Mouse (Mus musculus) thymus, adult 2 months (tissue): Measurements from ENCODE around the gene Polg. TPM values are rescaled to one million over a fixed set of nuclear protein-coding genes. Genes with fewer than 3 reads are reported as not detected.

Experiments
- DNase-seq: peaks from one replicate; pipeline ENCODE4 v3.0.0; 2021
- H3K27ac ChIP-seq: fragments of 200-500 bp; 2 replicates; pipeline ENCODE4 v1.5.1; 2012; ENCODE audit warnings: low read length, control low read depth; ENCODE audit not compliant: control insufficient read depth, insufficient read depth
- H3K27me3 ChIP-seq: fragments of 200-500 bp; 2 replicates; pipeline ENCODE4 v1.6.1; 2012; ENCODE audit warnings: mild to moderate bottlenecking, low read length, moderate library complexity, mixed read lengths; ENCODE audit not compliant: control insufficient read depth, insufficient read depth
- H3K36me3 ChIP-seq: fragments of 200-500 bp; 2 replicates; pipeline ENCODE4 v1.6.1; 2012; ENCODE audit warnings: mild to moderate bottlenecking, low read length, moderate library complexity; ENCODE audit not compliant: control insufficient read depth, insufficient read depth
- H3K4me1 ChIP-seq: fragments of 200-500 bp; replicated peaks from 2 replicates; pipeline ENCODE4 v1.6.1; 2012; ENCODE audit warnings: low read length; ENCODE audit not compliant: control insufficient read depth, insufficient read depth
- H3K4me3 ChIP-seq: fragments of 200-500 bp; 2 replicates; pipeline ENCODE4 v1.5.1; 2012; ENCODE audit warnings: mild to moderate bottlenecking, low read length, control low read depth, moderate library complexity; ENCODE audit not compliant: control insufficient read depth, insufficient read depth
- CTCF ChIP-seq: fragments of 200-500 bp; IDR thresholded peaks from 2 replicates; pipeline ENCODE4 v1.5.1; 2012; ENCODE audit warnings: mild to moderate bottlenecking, control low read depth, low read length, moderate library complexity, borderline replicate concordance; ENCODE audit not compliant: control insufficient read depth, poor library complexity, insufficient read depth; ENCODE audit errors: extremely low read depth
- POLR2A ChIP-seq: fragments of 200-500 bp; IDR thresholded peaks from 2 replicates; pipeline ENCODE4 v1.6.1; 2012; ENCODE audit warnings: mild to moderate bottlenecking, low read length, control low read depth, moderate library complexity; ENCODE audit not compliant: control insufficient read depth, poor library complexity, insufficient read depth; ENCODE audit errors: extremely low read depth
- WGBS: fragments of 180-500 bp; shearing (Covaris S2); methylation state at CpG from one replicate; pipeline ENCODE4 v1.1.7; 2018; 5-methylcytosine and 5-hydroxymethylcytosine counted together
- polyA plus RNA-seq: library from polyadenylated mRNA; depleted of rRNA; stranded (reverse); fragments of >200 nt; gene quantifications from 2 replicates; pipeline ENCODE4 v1.2.3, GENCODE M21; 2012; rRNA removed

Gene Polg
- polyA plus RNA-seq, 1 experiment: 164 TPM

- TF ChIP-seq CTCF (no peak), POLR2A (no peak)
- no peak overlapping the region for H3K27ac ChIP-seq
- DNase-seq: no peak
- WGBS: 94% methylated on average over 3 of the region's 3 CpGs
- no peaks in the 10 kb centered on the region for H3K27me3 ChIP-seq
- H3K36me3 ChIP-seq: no peaks in the 10 kb centered on the region
- H3K4me3 ChIP-seq: no peak overlapping the region
- peaks cover 8% of the 10 kb centered on the region; the same call in 1 of the 2 replicates for H3K4me1 ChIP-seq
Observed at GRCm38 (mm10) chr7:79400296-79400695, 65.9 kb downstream of the Polg start.

- 96% methylated on average over 12 of the region's 12 CpGs for WGBS
- Histone ChIP-seq H3K36me3 (no peaks in the 10 kb centered on the region), H3K4me3 (no peak overlapping the region), H3K27me3 (no peaks in the 10 kb centered on the region), H3K4me1 (peaks cover 8% of the 10 kb centered on the region; the same call in 1 of the 2 replicates), H3K27ac (no peak overlapping the region)
- no peak for DNase-seq
- TF ChIP-seq CTCF (no peak), POLR2A (no peak)
Observed at GRCm38 (mm10) chr7:79398971-79399370, 67.2 kb downstream of the Polg start.

- Histone ChIP-seq H3K4me3 (no peak overlapping the region), H3K27me3 (no peaks in the 10 kb centered on the region), H3K4me1 (peaks cover 8% of the 10 kb centered on the region; the same call in 1 of the 2 replicates), H3K27ac (no peak overlapping the region), H3K36me3 (no peaks in the 10 kb centered on the region)
- 93% methylated on average over 8 of the region's 8 CpGs for WGBS
- DNase-seq: no peak
- TF ChIP-seq POLR2A: no peak
- no peak for TF ChIP-seq CTCF
Observed at GRCm38 (mm10) chr7:79398426-79398825, 67.7 kb downstream of the Polg start.

GRCm38 (mm10) chr7:79397446-79397963 lies 68.7 kb downstream of the Polg start:
- TF ChIP-seq POLR2A (no peak), CTCF (no peak)
- H3K4me1 ChIP-seq: peaks cover 10% of the 10 kb centered on the region
- DNase-seq: no peak
- H3K4me3 ChIP-seq: no peak overlapping the region
- 84% methylated on average over 10 of the region's 10 CpGs for WGBS
- H3K36me3 ChIP-seq: no peaks in the 10 kb centered on the region
- H3K27ac ChIP-seq: no peak overlapping the region
- H3K27me3 ChIP-seq: no peaks in the 10 kb centered on the region

Other genes with a start within 250 kb of the Polg start
- gene Abhd2, start 193.2 kb downstream of the Polg start, polyA plus RNA-seq: 32.5 and 34.0 TPM in 2 replicates
- 0.11 and 0.78 TPM in 2 replicates for gene Rlbp1, start 79.3 kb downstream of the Polg start, polyA plus RNA-seq
- gene Fanci, start 74.4 kb downstream of the Polg start, polyA plus RNA-seq: 7.8 and 10.1 TPM in 2 replicates
- 0.56 and 1.2 TPM in 2 replicates for gene Rhcg, start 151.3 kb upstream of the Polg start, polyA plus RNA-seq
- gene Ticrr, start 193.8 kb upstream of the Polg start, polyA plus RNA-seq: 7.7 and 12.0 TPM in 2 replicates
- 5.7 and 6.3 TPM in 2 replicates for gene Kif7, start 249.4 kb upstream of the Polg start, polyA plus RNA-seq